Mouse (Mus musculus) bone marrow macrophage, adult 2 months (primary cell): ENCODE measurements around the gene Rab5b.

Source experiments
- CTCF ChIP-seq: IDR thresholded peaks from 2 replicates; pipeline ENCODE4 v1.5.1; 2012; ENCODE audit warnings: low read depth, mild to moderate bottlenecking, low read length, moderate library complexity
- POLR2A ChIP-seq: IDR thresholded peaks from 2 replicates; pipeline ENCODE4 v1.6.1; 2012; ENCODE audit warnings: mild to moderate bottlenecking, low read depth, low read length, borderline replicate concordance

- TF ChIP-seq CTCF = no peak
- no peak for TF ChIP-seq POLR2A
These were observed 36.6 kb downstream of the Rab5b start for GRCm38 (mm10) chr10:128659490-128659889.
